Mouse (Mus musculus) stomach, embryonic 15.5 days (tissue): ENCODE measurements around the gene Cux2. TPM values are rescaled to one million over a fixed set of nuclear protein-coding genes. Genes with fewer than 3 reads are reported as not detected.

Experiments used
- ATAC-seq: fragments of 200-750 bp; cut with Nextera tagmentation; 2 replicates; pipeline ENCODE4 v1.8.0; 2017; ENCODE audit warnings: low read depth, moderate number of reproducible peaks, moderate TSS enrichment; ENCODE audit not compliant: insufficient read depth, low FRiP score
- H3K27ac ChIP-seq: fragments of 300-500 bp; sonication (generic); 2 replicates; pipeline ENCODE4 v1.5.1; 2015; ENCODE audit warnings: mild to moderate bottlenecking, inconsistent platforms
- H3K27me3 ChIP-seq: fragments of 300-500 bp; sonication (generic); replicated peaks from 2 replicates; pipeline ENCODE4 v1.6.1; 2015; ENCODE audit warnings: inconsistent platforms
- H3K36me3 ChIP-seq: fragments of 300-500 bp; sonication (generic); 2 replicates; pipeline ENCODE4 v1.6.1; 2015; ENCODE audit warnings: inconsistent platforms
- H3K4me1 ChIP-seq: fragments of 300-500 bp; sonication (generic); 2 replicates; pipeline ENCODE4 v1.6.1; 2015; ENCODE audit warnings: inconsistent platforms
- H3K4me2 ChIP-seq: fragments of 300-500 bp; sonication (generic); 2 replicates; pipeline ENCODE4 v1.6.1; 2015; ENCODE audit warnings: mild to moderate bottlenecking, inconsistent platforms
- H3K4me3 ChIP-seq: fragments of 300-500 bp; sonication (generic); replicated peaks from 2 replicates; pipeline ENCODE4 v1.5.1; 2015; ENCODE audit warnings: inconsistent platforms
- H3K9ac ChIP-seq: fragments of 300-500 bp; sonication (generic); 2 replicates; pipeline ENCODE4 v1.6.1; 2015; ENCODE audit warnings: inconsistent platforms
- H3K9me3 ChIP-seq: fragments of 300-500 bp; sonication (generic); 2 replicates; pipeline ENCODE4 v1.6.1; 2016; ENCODE audit warnings: inconsistent platforms
- WGBS: fragments of 180-500 bp; shearing (Covaris S2); methylation state at CpG from one replicate; pipeline ENCODE4 v1.1.7; 2015; 5-methylcytosine and 5-hydroxymethylcytosine counted together
- polyA plus RNA-seq: library from polyadenylated mRNA; unstranded; fragments of >200 nt; fragmentation: Nextera tagmentation; extraction: Ambion mirVana; gene quantifications from 2 replicates; pipeline ENCODE4 v1.2.1, GENCODE M21; 2015

Cux2 gene
- polyA plus RNA-seq, 1 experiment from 2014 or later: 6.2 TPM

- 35% methylated on average over 9 of the region's 9 CpGs for WGBS
Measured at GRCm38 (mm10) chr5:122011289-122011688, 38.6 kb downstream of the Cux2 start.

GRCm38 (mm10) chr5:122007946-122008441, 41.9 kb downstream of the Cux2 start:
- Histone ChIP-seq H3K27me3 (no peaks in the 10 kb centered on the region), H3K9me3 (no peaks in the 10 kb centered on the region), H3K4me2 (no peak overlapping the region), H3K4me3 (no peak overlapping the region), H3K4me1 (no peaks in the 10 kb centered on the region), H3K27ac (no peak overlapping the region), H3K36me3 (no peaks in the 10 kb centered on the region), H3K9ac (no peak overlapping the region)
- WGBS: 82% methylated on average over 10 of the region's 10 CpGs
- ATAC-seq: no peak

More at GRCm38 (mm10) chr5:122011289-122011688, 38.6 kb downstream of the Cux2 start:
- no peaks in the 10 kb centered on the region for H3K27me3 ChIP-seq
- H3K9me3 ChIP-seq: no peaks in the 10 kb centered on the region
- H3K4me1 ChIP-seq: no peaks in the 10 kb centered on the region
- no peak overlapping the region for H3K4me3 ChIP-seq
- H3K36me3 ChIP-seq: no peaks in the 10 kb centered on the region
- H3K27ac ChIP-seq: no peak overlapping the region
- no peak overlapping the region for H3K9ac ChIP-seq
- no peak for ATAC-seq
- H3K4me2 ChIP-seq: no peak overlapping the region

- no peaks in the 10 kb centered on the region for H3K4me1 ChIP-seq
- no peak overlapping the region for H3K4me2 ChIP-seq
- no peak overlapping the region for H3K27ac ChIP-seq
- no peaks in the 10 kb centered on the region for H3K9me3 ChIP-seq
- no peak for ATAC-seq
- H3K9ac ChIP-seq: no peak overlapping the region
- H3K36me3 ChIP-seq: no peaks in the 10 kb centered on the region
- H3K27me3 ChIP-seq: no peaks in the 10 kb centered on the region
- 48% methylated on average over 6 of the region's 6 CpGs for WGBS
- no peak overlapping the region for H3K4me3 ChIP-seq
Measured at GRCm38 (mm10) chr5:122003460-122003859, 46.4 kb downstream of the Cux2 start.

- Histone ChIP-seq H3K9me3 (no peaks in the 10 kb centered on the region), H3K9ac (no peak overlapping the region), H3K4me2 (no peak overlapping the region), H3K36me3 (no peaks in the 10 kb centered on the region), H3K27me3 (no peaks in the 10 kb centered on the region), H3K27ac (no peak overlapping the region), H3K4me1 (no peaks in the 10 kb centered on the region), H3K4me3 (no peak overlapping the region)
- WGBS: 58% methylated on average over 18 of the region's 18 CpGs
- ATAC-seq: no peak
Measured at GRCm38 (mm10) chr5:122002148-122002547, 47.8 kb downstream of the Cux2 start.

GRCm38 (mm10) chr5:122001311-122001710, 48.6 kb downstream of the Cux2 start:
- WGBS: 88% methylated on average over 9 of the region's 9 CpGs
- H3K9ac ChIP-seq: no peak overlapping the region

GRCm38 (mm10) chr5:122000381-122000780, 49.5 kb downstream of the Cux2 start:
- no peaks in the 10 kb centered on the region for H3K9me3 ChIP-seq
- H3K27ac ChIP-seq: no peak overlapping the region
- no peaks in the 10 kb centered on the region for H3K4me1 ChIP-seq
- WGBS: 89% methylated on average over 16 of the region's 16 CpGs
- H3K36me3 ChIP-seq: no peaks in the 10 kb centered on the region
- no peaks in the 10 kb centered on the region for H3K27me3 ChIP-seq
- no peak overlapping the region for H3K4me2 ChIP-seq
- no peak overlapping the region for H3K9ac ChIP-seq
- no peak for ATAC-seq
- H3K4me3 ChIP-seq: no peak overlapping the region

More at GRCm38 (mm10) chr5:122001311-122001710, 48.6 kb downstream of the Cux2 start:
- no peaks in the 10 kb centered on the region for H3K9me3 ChIP-seq
- H3K27me3 ChIP-seq: no peaks in the 10 kb centered on the region
- no peaks in the 10 kb centered on the region for H3K4me1 ChIP-seq
- no peak overlapping the region for H3K4me2 ChIP-seq
- H3K27ac ChIP-seq: no peak overlapping the region
- no peak for ATAC-seq
- H3K36me3 ChIP-seq: no peaks in the 10 kb centered on the region
- no peak overlapping the region for H3K4me3 ChIP-seq

GRCm38 (mm10) chr5:121998981-121999795, 50.7 kb downstream of the Cux2 start:
- Histone ChIP-seq H3K27ac (no peak overlapping the region), H3K27me3 (no peaks in the 10 kb centered on the region), H3K4me2 (no peak overlapping the region), H3K4me1 (no peaks in the 10 kb centered on the region), H3K4me3 (no peak overlapping the region), H3K36me3 (no peaks in the 10 kb centered on the region), H3K9ac (no peak overlapping the region), H3K9me3 (no peaks in the 10 kb centered on the region)
- 57% methylated on average over 10 of the region's 10 CpGs for WGBS
- ATAC-seq: no peak

- WGBS: 87% methylated on average over 6 of the region's 7 CpGs
- Histone ChIP-seq H3K9me3 (no peaks in the 10 kb centered on the region), H3K4me1 (no peaks in the 10 kb centered on the region), H3K9ac (no peak overlapping the region), H3K36me3 (no peaks in the 10 kb centered on the region), H3K4me3 (no peak overlapping the region), H3K4me2 (no peak overlapping the region), H3K27me3 (no peaks in the 10 kb centered on the region), H3K27ac (no peak overlapping the region)
- no peak for ATAC-seq
Measured at GRCm38 (mm10) chr5:121998281-121998680, 51.6 kb downstream of the Cux2 start.

- H3K36me3 ChIP-seq: no peaks in the 10 kb centered on the region
- H3K27ac ChIP-seq: no peak overlapping the region
- H3K4me3 ChIP-seq: no peak overlapping the region
- no peak overlapping the region for H3K4me2 ChIP-seq
- 56% methylated on average over 6 of the region's 6 CpGs for WGBS
- H3K27me3 ChIP-seq: no peaks in the 10 kb centered on the region
- no peaks in the 10 kb centered on the region for H3K9me3 ChIP-seq
- no peak for ATAC-seq
- no peaks in the 10 kb centered on the region for H3K4me1 ChIP-seq
- H3K9ac ChIP-seq: no peak overlapping the region
Measured at GRCm38 (mm10) chr5:121996701-121997100, 53.2 kb downstream of the Cux2 start.

GRCm38 (mm10) chr5:121994808-121995207, 55.1 kb downstream of the Cux2 start:
- WGBS: 78% methylated on average over 12 of the region's 12 CpGs
- H3K27me3 ChIP-seq: no peaks in the 10 kb centered on the region
- H3K4me1 ChIP-seq: no peaks in the 10 kb centered on the region
- no peak for ATAC-seq
- no peaks in the 10 kb centered on the region for H3K36me3 ChIP-seq
- no peaks in the 10 kb centered on the region for H3K9me3 ChIP-seq
- H3K4me2 ChIP-seq: no peak overlapping the region
- H3K4me3 ChIP-seq: no peak overlapping the region
- no peak overlapping the region for H3K27ac ChIP-seq
- no peak overlapping the region for H3K9ac ChIP-seq

GRCm38 (mm10) chr5:121991914-121992313, 58.0 kb downstream of the Cux2 start:
- Histone ChIP-seq H3K9me3 (no peaks in the 10 kb centered on the region), H3K4me3 (no peak overlapping the region), H3K27me3 (no peaks in the 10 kb centered on the region), H3K4me1 (no peaks in the 10 kb centered on the region), H3K4me2 (no peak overlapping the region), H3K36me3 (no peaks in the 10 kb centered on the region), H3K27ac (no peak overlapping the region), H3K9ac (no peak overlapping the region)
- no peak for ATAC-seq
- WGBS: 28% methylated on average over 6 of the region's 6 CpGs

GRCm38 (mm10) chr5:121985855-121986254, 64.0 kb downstream of the Cux2 start:
- whole genome bisulfite sequencing: 38% methylated on average over 9 of the region's 9 CpGs
- peak overlapping the region; percentile 54 for H3K27ac ChIP-seq

More at GRCm38 (mm10) chr5:121985855-121986254, 64.0 kb downstream of the Cux2 start:
- H3K4me2 ChIP-seq: no peak overlapping the region
- peaks cover 16% of the 10 kb centered on the region for H3K4me1 ChIP-seq
- H3K36me3 ChIP-seq: no peaks in the 10 kb centered on the region
- ATAC-seq: no peak
- H3K9me3 ChIP-seq: no peaks in the 10 kb centered on the region
- H3K4me3 ChIP-seq: no peak overlapping the region
- no peak overlapping the region for H3K9ac ChIP-seq
- no peaks in the 10 kb centered on the region for H3K27me3 ChIP-seq
